Mouse (Mus musculus) olfactory bulb, adult 2 months (tissue): ENCODE measurements at regions not wholly inside any gene's neighbourhood (a gene's known extent, or its start where the extent isn't known, plus 50 kb on each side); places are given as distances from the start of the nearest gene placed in this dataset.

ENCODE experiments used
- CTCF ChIP-seq: fragments of 200-500 bp; IDR thresholded peaks from 2 replicates; pipeline ENCODE4 v1.5.1; 2012; ENCODE audit warnings: low read depth, mild to moderate bottlenecking, low read length, moderate library complexity; ENCODE audit not compliant: insufficient read depth
- POLR2A ChIP-seq: fragments of 200-500 bp; IDR thresholded peaks from 2 replicates; pipeline ENCODE4 v1.6.1; 2012; ENCODE audit warnings: mild to moderate bottlenecking, low read depth, low read length, moderate library complexity; ENCODE audit not compliant: insufficient read depth

GRCm38 (mm10) chr3:149485406-149485805 is 495.1 kb upstream of the Adgrl2 start:
- TF ChIP-seq CTCF (no peak), POLR2A (no peak)
